In the genomic region with DNA sequence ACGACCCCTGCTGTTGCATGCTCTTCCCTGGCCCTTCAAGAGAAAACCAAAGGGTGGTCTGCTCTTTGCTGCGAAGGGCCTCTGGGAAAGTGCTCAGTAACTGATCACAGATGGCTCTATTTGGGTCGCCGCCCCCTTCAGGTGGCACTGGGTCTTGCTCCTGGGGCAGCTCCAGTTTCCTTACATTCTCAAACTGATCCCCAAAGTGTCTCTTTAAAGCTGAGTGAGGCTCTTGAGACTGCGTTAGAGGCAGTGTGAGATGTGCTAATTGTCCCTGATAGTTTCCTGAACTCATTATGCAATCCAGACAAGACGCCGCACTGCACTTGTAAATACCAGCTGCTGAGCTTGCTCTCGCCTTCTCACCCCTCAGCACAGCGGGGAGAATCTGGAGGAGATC, we compare ENCODE assay signal across 7 mouse cellular contexts. TPM values are rescaled to one million over a fixed set of nuclear protein-coding genes. Genes with fewer than 3 reads are reported as not detected.
A peak's percentile ranks its signal among the peaks of the same experiment; 100 is the strongest.
DNase-seq lines count a peak whose midpoint lies in the region; ATAC-seq and TF ChIP-seq lines count a peak whose summit lies in the region.

No protein-coding gene starts in this region.

- in situ Hi-C loops in ES-E14 (cut with MboI; ENCODE audit: low sequenced_read_pairs in 2 of 2, unreplicated experiment in 2 of 2) = no loop called here

- no peak overlapping the region for H3K27ac ChIP-seq in layer of hippocampus, adult 2 months
- H3K27ac ChIP-seq in ES-E14 (ENCODE audit: insufficient read depth, low read depth, low read length, poor library complexity, severe bottlenecking) = no peak overlapping the region
- no peak overlapping the region for H3K27ac ChIP-seq in bone marrow macrophage, adult 2 months (ENCODE audit: insufficient read depth, low read depth, low read length)
- no peak overlapping the region for H3K27ac ChIP-seq in limb, embryonic 11.5 days (replicated peaks; ENCODE audit: low read depth, low read length)

- no peaks in the 10 kb centered on the region for H3K27me3 ChIP-seq in limb, embryonic 11.5 days (ENCODE audit: control insufficient read depth, insufficient read depth, low read length)

- H3K9ac ChIP-seq in ES-E14 (ENCODE audit: insufficient read depth, low read depth, low read length, poor library complexity, severe bottlenecking) = 0 out of 2 replicates have a peak overlapping the region, but pooled peaks have one; percentile 44
- H3K9ac ChIP-seq in limb, embryonic 11.5 days (ENCODE audit: low read length) = no peak overlapping the region

- no peak overlapping the region for H3K4me2 ChIP-seq in limb, embryonic 11.5 days (ENCODE audit: low read depth, severe bottlenecking)

- peak; percentile 66 for TF ChIP-seq CTCF in layer of hippocampus, adult 2 months (conservative IDR thresholded peaks at IDR 0.05)
- 0 out of 2 replicates have a peak, but pooled peaks have one; percentile 13 for TF ChIP-seq CTCF in bone marrow macrophage, adult 2 months (IDR thresholded peaks at IDR 0.05; ENCODE audit: low read depth, low read length)

- DNase-seq in layer of hippocampus, adult 2 months (ENCODE audit: low spot score in 2 of 2) = no peak
- DNase-seq in layer of hippocampus, adult 11-12 months (ENCODE audit: low spot score) = no peak
- DNase-seq in ES-E14 (ENCODE audit: low read depth, low spot score) = no peak
- DNase-seq in limb, embryonic 11.5 days (ENCODE audit: low spot score) = peak; percentile 67
- no peak for DNase-seq in testis, postnatal 10 days (ENCODE audit: low spot score)
- no peak for DNase-seq in adrenal gland, postnatal 25 days

- no peak for ATAC-seq in limb, embryonic 11.5 days (ENCODE audit: insufficient number of reproducible peaks, low FRiP score, low TSS enrichment, low read depth)

- H3K9me3 ChIP-seq in ES-E14 (ENCODE audit: control insufficient read depth, insufficient read depth, low read depth, low read length) = no peaks in the 10 kb centered on the region
- H3K9me3 ChIP-seq in limb, embryonic 11.5 days (ENCODE audit: control insufficient read depth, low read length) = no peaks in the 10 kb centered on the region

- H3K4me1 ChIP-seq in ES-E14 (ENCODE audit: control insufficient read depth in 2 of 2, insufficient read depth in 2 of 2, low read length in 2 of 2, poor library complexity in 1 of 2) = peaks cover 0 to 20% of the 10 kb centered on the region in 2 experiments; a peak in 2 of 4 replicates
- H3K4me1 ChIP-seq in bone marrow macrophage, adult 2 months (ENCODE audit: control insufficient read depth, insufficient read depth, low read length) = no peaks in the 10 kb centered on the region
- H3K4me1 ChIP-seq in limb, embryonic 11.5 days (ENCODE audit: control insufficient read depth, insufficient read depth, low read length) = peaks cover 3% of the 10 kb centered on the region; the same call in 1 of the 2 replicates

- peaks cover 56% of the 10 kb centered on the region for H3K36me3 ChIP-seq in ES-E14 (ENCODE audit: control insufficient read depth, insufficient read depth, low read length, poor library complexity, severe bottlenecking)
- peaks cover 21% of the 10 kb centered on the region for H3K36me3 ChIP-seq in limb, embryonic 11.5 days (ENCODE audit: control insufficient read depth, insufficient read depth, low read length)

- H3K4me3 ChIP-seq in layer of hippocampus, adult 2 months = no peak overlapping the region
- H3K4me3 ChIP-seq in ES-E14 (ENCODE audit: insufficient read depth in 1 of 2, low read depth in 1 of 2, low read length in 2 of 2, poor library complexity in 1 of 2, severe bottlenecking in 1 of 2) = no peak overlapping the region
- H3K4me3 ChIP-seq in bone marrow macrophage, adult 2 months (ENCODE audit: insufficient read depth, low read length) = no peak overlapping the region
- H3K4me3 ChIP-seq in limb, embryonic 11.5 days (ENCODE audit: low read depth, low read length) = no peak overlapping the region

- WGBS in limb, embryonic 11.5 days = 36% methylated on average over 9 of the region's 9 CpGs

- no peak for TF ChIP-seq POLR2A in bone marrow macrophage, adult 2 months (IDR thresholded peaks at IDR 0.05; ENCODE audit: borderline replicate concordance, low read depth, low read length)

TF ChIP-seq in ES-E14, 5 proteins besides CTCF, POLR2A, EP300 and RAD21:
- no peak for TF ChIP-seq ZC3H11A (IDR thresholded peaks at IDR 0.05; ENCODE audit: borderline replicate concordance, low read depth, low read length)
- no peak for TF ChIP-seq ZNF384 (IDR thresholded peaks at IDR 0.05; ENCODE audit: low read depth, low read length)
- TF ChIP-seq HCFC1 (IDR thresholded peaks at IDR 0.05; ENCODE audit: borderline replicate concordance, insufficient read depth, low read length) = no peak
- TF ChIP-seq CHD2 (IDR thresholded peaks at IDR 0.05; ENCODE audit: low read depth, low read length) = no peak
TF ChIP-seq in ES-E14: peak in this region for 0.

RNA-seq across cellular contexts. Expression of a gene that starts 8.8 kb away (rescaled TPM):
- 1 to 10 TPM; 1.0 to 1.1 TPM for total RNA-seq in layer of hippocampus, adult 2 months (2021)
- total RNA-seq in ES-E14 (2012; rRNA removed) = 17.3 and 17.8 TPM in 2 replicates
- polyA plus RNA-seq in bone marrow macrophage, adult 2 months (2012; ENCODE audit: insufficient read depth, insufficient read length, missing spikeins) = 6.3 and 7.2 TPM in 2 replicates
- 26.9 and 27.8 TPM in 2 replicates for polyA plus RNA-seq in limb, embryonic 11.5 days (2014; fragmentation: Nextera tagmentation; extraction: Ambion mirVana)
- total RNA-seq in adrenal gland, postnatal 25 days (2021) = 1.3 and 1.5 TPM in 2 replicates

RNA-seq across cellular contexts. Expression of a gene that starts 11.0 kb away (rescaled TPM):
- 1 to 10 TPM; 2.0 TPM for total RNA-seq in layer of hippocampus, adult 2 months (2021)
- 0.98 and 1.0 TPM in 2 replicates for total RNA-seq in ES-E14 (2012; rRNA removed)
- polyA plus RNA-seq in bone marrow macrophage, adult 2 months (2012; ENCODE audit: insufficient read depth, insufficient read length, missing spikeins) = not detected in 2 replicates
- 0.13 and 0.33 TPM in 2 replicates for polyA plus RNA-seq in limb, embryonic 11.5 days (2014; fragmentation: Nextera tagmentation; extraction: Ambion mirVana)
- total RNA-seq in adrenal gland, postnatal 25 days (2021) = 0.36 TPM in 1 of 2 replicates, not detected in the other

RNA-seq across cellular contexts. Expression of a gene that starts 27.2 kb away (rescaled TPM):
- total RNA-seq in layer of hippocampus, adult 2 months (2021) = 10 to 100 TPM; 61.1 to 67.4 TPM
- 33.0 and 37.2 TPM in 2 replicates for total RNA-seq in ES-E14 (2012; rRNA removed)
- 50.6 and 62.2 TPM in 2 replicates for polyA plus RNA-seq in bone marrow macrophage, adult 2 months (2012; ENCODE audit: insufficient read depth, insufficient read length, missing spikeins)
- 46.7 and 51.5 TPM in 2 replicates for polyA plus RNA-seq in limb, embryonic 11.5 days (2014; fragmentation: Nextera tagmentation; extraction: Ambion mirVana)
- total RNA-seq in adrenal gland, postnatal 25 days (2021) = 50.6 and 63.0 TPM in 2 replicates

RNA-seq across cellular contexts. Expression of a gene that starts 27.5 kb away (rescaled TPM):
- 100 to 1,000 TPM; 233 to 243 TPM for total RNA-seq in layer of hippocampus, adult 2 months (2021)
- 33.3 and 57.9 TPM in 2 replicates for total RNA-seq in ES-E14 (2012; rRNA removed)
- 96.3 and 116 TPM in 2 replicates for polyA plus RNA-seq in bone marrow macrophage, adult 2 months (2012; ENCODE audit: insufficient read depth, insufficient read length, missing spikeins)
- 21.3 and 24.0 TPM in 2 replicates for polyA plus RNA-seq in limb, embryonic 11.5 days (2014; fragmentation: Nextera tagmentation; extraction: Ambion mirVana)
- total RNA-seq in adrenal gland, postnatal 25 days (2021) = 79.9 and 117 TPM in 2 replicates

RNA-seq across cellular contexts. Expression of a gene that starts 38.9 kb away (rescaled TPM):
- total RNA-seq in layer of hippocampus, adult 2 months (2021) = 100 to 1,000 TPM; 165 to 169 TPM
- total RNA-seq in ES-E14 (2012; rRNA removed) = 55.4 and 60.4 TPM in 2 replicates
- 32.9 and 39.8 TPM in 2 replicates for polyA plus RNA-seq in bone marrow macrophage, adult 2 months (2012; ENCODE audit: insufficient read depth, insufficient read length, missing spikeins)
- 20.0 and 22.1 TPM in 2 replicates for polyA plus RNA-seq in limb, embryonic 11.5 days (2014; fragmentation: Nextera tagmentation; extraction: Ambion mirVana)
- 53.6 and 62.4 TPM in 2 replicates for total RNA-seq in adrenal gland, postnatal 25 days (2021)
